Mouse (Mus musculus): ENCODE results near the gene Olfr811. TPM values are rescaled to one million over a fixed set of nuclear protein-coding genes. Genes with fewer than 3 reads are reported as not detected.

Gene Olfr811
- polyA plus RNA-seq, 1 experiment from 2014 or later, result not detected

DNA sequence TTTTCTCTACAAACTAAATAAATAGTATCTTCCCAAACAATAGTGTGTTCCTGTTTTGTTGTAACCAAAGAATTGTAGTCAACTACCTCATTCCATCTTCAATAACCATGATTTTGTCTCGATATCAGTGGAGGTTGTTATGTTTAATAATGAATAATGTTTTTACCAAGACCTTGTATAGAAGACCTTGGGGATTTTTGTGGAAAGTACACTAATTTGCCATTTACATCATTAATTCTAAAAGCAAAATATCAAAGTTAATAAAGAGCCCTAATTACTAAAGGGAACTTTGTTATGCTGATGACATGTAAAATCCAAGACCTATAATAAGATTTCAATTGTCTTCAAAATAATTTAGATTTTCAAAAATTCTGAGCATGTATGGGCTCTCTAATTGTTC lies 46.5 kb downstream of the Olfr811 start, which contains the start of gene Olfr807:
Olfr807 (minus strand) TSS at position 101 of the 400 bp plus-strand sequence.
- no peaks in the 10 kb centered on the region for H3K27me3 ChIP-seq (replicated peaks; ENCODE audit: control insufficient read depth, insufficient read depth, low read length)
- no peak within 1 kb of the TSS for H3K4me3 ChIP-seq (ENCODE audit: low read depth, low read length)
- no peak for TF ChIP-seq CTCF (IDR thresholded peaks at IDR 0.05; ENCODE audit: low read depth)
- H3K4me2 ChIP-seq (replicated peaks; ENCODE audit: low read depth), result no peak within 1 kb of the TSS
- no peak within 1 kb of the TSS for H3K27ac ChIP-seq (ENCODE audit: low read depth, low read length)
- no peak for ATAC-seq
- H3K9ac ChIP-seq (ENCODE audit: low read depth, low read length), result no peak within 1 kb of the TSS
- H3K36me3 ChIP-seq (ENCODE audit: control insufficient read depth, insufficient read depth), result no peaks in the 10 kb centered on the region
- no peaks in the 10 kb centered on the region for H3K4me1 ChIP-seq (replicated peaks; ENCODE audit: control insufficient read depth, insufficient read depth, low read length)
- no peaks in the 10 kb centered on the region for H3K9me3 ChIP-seq (ENCODE audit: control insufficient read depth)
- WGBS, result 84% methylated on average over 1 of the region's 1 CpGs

Other genes with a start within 250 kb of the Olfr811 start
- not detected in 2 replicates for gene Olfr794, start 236.7 kb downstream of the Olfr811 start, polyA plus RNA-seq (2015; fragmentation: Nextera tagmentation; extraction: Ambion mirVana)
- not detected in 2 replicates for gene Olfr796, start 191.8 kb downstream of the Olfr811 start, polyA plus RNA-seq (2015; fragmentation: Nextera tagmentation; extraction: Ambion mirVana)
- not detected in 2 replicates for gene Olfr798, start 176.5 kb downstream of the Olfr811 start, polyA plus RNA-seq (2015; fragmentation: Nextera tagmentation; extraction: Ambion mirVana)
- gene Olfr799, start 166.9 kb downstream of the Olfr811 start, polyA plus RNA-seq (2015; fragmentation: Nextera tagmentation; extraction: Ambion mirVana), result not detected in 2 replicates
- not detected in 2 replicates for gene Olfr800, start 146.7 kb downstream of the Olfr811 start, polyA plus RNA-seq (2015; fragmentation: Nextera tagmentation; extraction: Ambion mirVana)
- gene Olfr801, start 130.5 kb downstream of the Olfr811 start, polyA plus RNA-seq (2015; fragmentation: Nextera tagmentation; extraction: Ambion mirVana), result not detected in 2 replicates
- not detected in 2 replicates for gene Olfr802, start 116.2 kb downstream of the Olfr811 start, polyA plus RNA-seq (2015; fragmentation: Nextera tagmentation; extraction: Ambion mirVana)
- not detected in 2 replicates for gene Olfr803, start 110.1 kb downstream of the Olfr811 start, polyA plus RNA-seq (2015; fragmentation: Nextera tagmentation; extraction: Ambion mirVana)
- not detected in 2 replicates for gene Olfr804, start 101.2 kb downstream of the Olfr811 start, polyA plus RNA-seq (2015; fragmentation: Nextera tagmentation; extraction: Ambion mirVana)
- not detected in 2 replicates for gene Olfr805, start 75.0 kb downstream of the Olfr811 start, polyA plus RNA-seq (2015; fragmentation: Nextera tagmentation; extraction: Ambion mirVana)
- not detected in 2 replicates for gene Olfr806, start 62.5 kb downstream of the Olfr811 start, polyA plus RNA-seq (2015; fragmentation: Nextera tagmentation; extraction: Ambion mirVana)
- not detected in 2 replicates for gene Olfr807, start 46.6 kb downstream of the Olfr811 start, polyA plus RNA-seq (2015; fragmentation: Nextera tagmentation; extraction: Ambion mirVana)
- gene Olfr808, start 38.9 kb downstream of the Olfr811 start, polyA plus RNA-seq (2015; fragmentation: Nextera tagmentation; extraction: Ambion mirVana), result not detected in 2 replicates
- gene Olfr809, start 29.8 kb downstream of the Olfr811 start, polyA plus RNA-seq (2015; fragmentation: Nextera tagmentation; extraction: Ambion mirVana), result not detected in 2 replicates
- not detected in 2 replicates for gene Olfr810, start 9.5 kb downstream of the Olfr811 start, polyA plus RNA-seq (2015; fragmentation: Nextera tagmentation; extraction: Ambion mirVana)
- not detected in 2 replicates for gene Olfr812, start 41.7 kb upstream of the Olfr811 start, polyA plus RNA-seq (2015; fragmentation: Nextera tagmentation; extraction: Ambion mirVana)
- not detected in 2 replicates for gene Olfr813, start 51.0 kb upstream of the Olfr811 start, polyA plus RNA-seq (2015; fragmentation: Nextera tagmentation; extraction: Ambion mirVana)
- gene Olfr814, start 75.5 kb upstream of the Olfr811 start, polyA plus RNA-seq (2015; fragmentation: Nextera tagmentation; extraction: Ambion mirVana), result not detected in 2 replicates
- not detected in 2 replicates for gene Olfr815, start 101.5 kb upstream of the Olfr811 start, polyA plus RNA-seq (2015; fragmentation: Nextera tagmentation; extraction: Ambion mirVana)
- not detected in 2 replicates for gene Olfr816, start 111.2 kb upstream of the Olfr811 start, polyA plus RNA-seq (2015; fragmentation: Nextera tagmentation; extraction: Ambion mirVana)
- not detected in 2 replicates for gene Olfr818, start 144.7 kb upstream of the Olfr811 start, polyA plus RNA-seq (2015; fragmentation: Nextera tagmentation; extraction: Ambion mirVana)
- not detected in 2 replicates for gene Olfr819, start 162.9 kb upstream of the Olfr811 start, polyA plus RNA-seq (2015; fragmentation: Nextera tagmentation; extraction: Ambion mirVana)
- gene Olfr247, start 171.7 kb upstream of the Olfr811 start, polyA plus RNA-seq (2015; fragmentation: Nextera tagmentation; extraction: Ambion mirVana), result not detected in 2 replicates
- not detected in 2 replicates for gene Gm10310, start 180.7 kb upstream of the Olfr811 start, polyA plus RNA-seq (2015; fragmentation: Nextera tagmentation; extraction: Ambion mirVana)
- not detected in 2 replicates for gene Olfr820, start 208.2 kb upstream of the Olfr811 start, polyA plus RNA-seq (2015; fragmentation: Nextera tagmentation; extraction: Ambion mirVana)
- gene Olfr821, start 226.0 kb upstream of the Olfr811 start, polyA plus RNA-seq (2015; fragmentation: Nextera tagmentation; extraction: Ambion mirVana), result not detected in 2 replicates